Mouse (Mus musculus): ENCODE results near the gene Gm20388.

- no peak for TF ChIP-seq POLR2A (IDR thresholded peaks at IDR 0.05; ENCODE audit: extremely low read depth, insufficient read depth, low read length)
- no peak for TF ChIP-seq CTCF (IDR thresholded peaks at IDR 0.05; ENCODE audit: extremely low read depth, insufficient read depth, low read length)
These were observed 20.7 kb downstream of the Gm20388 start for GRCm38 (mm10) chr8:119931317-119931716.

All from cortical plate, adult 2 months (tissue).